Mouse (Mus musculus) C2C12 (cell line): Measurements from ENCODE around the gene Epha1. TPM values are rescaled to one million over a fixed set of nuclear protein-coding genes. Genes with fewer than 3 reads are reported as not detected.
A peak's percentile ranks its signal among the peaks of the same experiment; 100 is the strongest.

Experiments used
- H3K27me3 ChIP-seq: one replicate; pipeline ENCODE4 v1.6.1; 2011; ENCODE audit not compliant: control insufficient read depth, insufficient read depth, insufficient read length
- H3K36me3 ChIP-seq: one replicate; pipeline ENCODE4 v1.6.1; 2011; ENCODE audit not compliant: control insufficient read depth, insufficient read depth
- H3K4me3 ChIP-seq: one replicate; pipeline ENCODE4 v1.5.1; 2011; ENCODE audit warnings: mild to moderate bottlenecking, control low read depth; ENCODE audit not compliant: poor library complexity, insufficient read depth, severe bottlenecking
- H3K79me2 ChIP-seq: one replicate; pipeline ENCODE4 v1.6.1; 2011; ENCODE audit not compliant: control insufficient read depth, insufficient read depth
- H3K79me3 ChIP-seq: one replicate; pipeline ENCODE4 v1.6.1; 2011; ENCODE audit warnings: low read depth, control low read depth
- H3ac ChIP-seq: one replicate; pipeline ENCODE3; 2011; ENCODE audit warnings: low read depth; ENCODE audit not compliant: control insufficient read depth, insufficient read length
- CEBPB ChIP-seq: IDR thresholded peaks from one replicate; pipeline ENCODE4 v1.6.1; 2011; ENCODE audit warnings: low read depth, mild to moderate bottlenecking, control low read depth, moderate library complexity
- CTCF ChIP-seq: IDR thresholded peaks from one replicate; pipeline ENCODE4 v1.5.1; 2011; ENCODE audit not compliant: control insufficient read depth, insufficient read depth, insufficient read length
- FOSL1 ChIP-seq: IDR thresholded peaks from one replicate; pipeline ENCODE4 v1.8.0; 2011; ENCODE audit warnings: mild to moderate bottlenecking, low read length; ENCODE audit not compliant: poor library complexity, insufficient read depth, severe bottlenecking
- MAX ChIP-seq: IDR thresholded peaks from one replicate; pipeline ENCODE4 v1.6.1; 2011; ENCODE audit warnings: mild to moderate bottlenecking, control low read depth
- MYOD1 ChIP-seq: IDR thresholded peaks from one replicate; pipeline ENCODE4 v1.6.1; 2011; ENCODE audit warnings: low read depth; ENCODE audit not compliant: control insufficient read depth, insufficient read length
- MYOG ChIP-seq: IDR thresholded peaks from one replicate; pipeline ENCODE4 v1.6.1; 2011; ENCODE audit not compliant: control insufficient read depth, insufficient read length; ENCODE audit errors: extremely low read depth
- USF1 ChIP-seq: IDR thresholded peaks from one replicate; pipeline ENCODE4 v1.6.1; 2011; ENCODE audit warnings: low read depth, mild to moderate bottlenecking, control low read depth, moderate library complexity
- polyA plus RNA-seq: library from polyadenylated mRNA; unstranded; fragments of >200 nt; fragmentation: generic; extraction: Trizol; gene quantifications from one replicate; pipeline ENCODE4 v1.2.1, GENCODE M21; 2012; ENCODE audit warnings: missing spikeins

The Epha1 gene
- polyA plus RNA-seq, 1 experiment: 8.4 TPM

DNA sequence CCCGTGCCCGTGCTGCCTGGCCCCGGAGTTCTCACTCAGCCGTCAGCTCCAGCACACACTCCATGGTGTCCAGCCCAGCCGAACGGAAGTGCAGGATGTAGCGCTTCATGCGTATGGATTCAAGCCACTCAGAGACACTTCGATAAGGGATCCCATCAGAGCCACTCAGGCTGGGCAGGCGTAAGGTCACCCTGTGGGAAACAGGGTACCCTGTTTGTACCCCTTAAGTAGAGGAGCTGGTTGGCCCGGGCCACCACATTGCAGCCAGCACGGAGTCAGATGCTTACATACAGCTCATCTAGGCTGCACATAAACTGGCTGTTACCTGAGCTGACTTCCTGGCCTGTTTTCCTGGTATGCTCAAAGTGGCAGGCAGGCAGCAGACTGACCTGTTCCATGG lies 14.2 kb downstream of the Epha1 start:
- peaks cover 67% of the 10 kb centered on the region for H3K36me3 ChIP-seq
- H3K4me3 ChIP-seq: no peak overlapping the region
- peaks cover 23% of the 10 kb centered on the region for H3K79me3 ChIP-seq
- H3K79me2 ChIP-seq: peaks cover 43% of the 10 kb centered on the region
- no peak overlapping the region for H3ac ChIP-seq
- no peaks in the 10 kb centered on the region for H3K27me3 ChIP-seq
- TF ChIP-seq FOSL1 (no peak), CTCF (no peak), MAX (no peak), USF1 (no peak), MYOD1 (no peak), CEBPB (no peak)

DNA sequence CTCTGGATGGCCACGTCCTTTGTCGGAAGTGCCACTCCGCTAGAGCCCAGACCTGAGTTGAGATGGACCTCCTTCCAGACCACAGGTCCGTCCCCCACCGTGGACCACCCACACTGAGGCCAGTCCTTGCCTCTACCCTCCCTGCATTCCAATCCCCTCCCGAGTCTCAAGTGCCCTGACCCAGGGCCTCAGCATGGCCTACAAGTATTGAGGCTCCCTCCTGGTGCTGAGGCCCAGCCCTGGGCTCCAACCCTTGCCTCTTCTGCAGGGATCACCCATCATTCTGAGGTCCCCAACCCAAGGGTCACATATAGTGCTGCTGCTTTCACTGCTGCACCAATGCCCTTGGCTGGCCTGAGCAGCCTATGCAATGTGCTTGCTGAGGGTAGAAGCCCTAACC lies 15.2 kb downstream of the Epha1 start:
- TF ChIP-seq MAX: no peak
- TF ChIP-seq MYOG: no peak
- no peak for TF ChIP-seq CTCF
- TF ChIP-seq FOSL1: no peak
- TF ChIP-seq USF1: no peak
- TF ChIP-seq CEBPB: no peak
- TF ChIP-seq MYOD1: no peak
- Histone ChIP-seq H3K79me2 (peaks cover 53% of the 10 kb centered on the region), H3K36me3 (peaks cover 77% of the 10 kb centered on the region), H3K79me3 (peaks cover 33% of the 10 kb centered on the region), H3ac (no peak overlapping the region), H3K4me3 (no peak overlapping the region), H3K27me3 (no peaks in the 10 kb centered on the region)

DNA sequence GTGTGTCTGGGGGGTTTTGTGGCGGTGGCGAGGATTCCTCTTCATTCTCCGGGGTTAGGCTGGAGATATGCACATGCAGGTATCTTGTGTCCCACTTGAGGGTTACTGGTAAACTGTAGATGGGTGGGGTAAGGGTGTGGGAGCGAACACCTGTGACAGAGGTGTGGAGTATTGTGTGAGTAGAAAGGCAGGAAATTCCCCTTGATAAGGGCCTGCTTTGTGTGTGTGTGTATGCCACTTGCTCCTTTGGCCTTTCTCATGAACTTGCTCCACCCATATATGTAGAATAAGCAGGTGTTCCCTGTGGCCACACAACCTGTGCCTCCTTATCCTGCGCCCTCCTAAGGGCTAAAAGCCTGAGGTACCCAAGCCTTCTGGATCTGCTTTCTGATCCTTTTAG lies 16.2 kb downstream of the Epha1 start:
- TF ChIP-seq MYOG (no peak), CTCF (no peak), USF1 (no peak), FOSL1 (no peak), CEBPB (no peak), MAX (no peak), MYOD1 (no peak)
- no peak overlapping the region for H3ac ChIP-seq
- no peak overlapping the region for H3K4me3 ChIP-seq
- H3K27me3 ChIP-seq: no peaks in the 10 kb centered on the region
- H3K79me3 ChIP-seq: peaks cover 43% of the 10 kb centered on the region
- peaks cover 62% of the 10 kb centered on the region for H3K79me2 ChIP-seq
- peaks cover 87% of the 10 kb centered on the region for H3K36me3 ChIP-seq

DNA sequence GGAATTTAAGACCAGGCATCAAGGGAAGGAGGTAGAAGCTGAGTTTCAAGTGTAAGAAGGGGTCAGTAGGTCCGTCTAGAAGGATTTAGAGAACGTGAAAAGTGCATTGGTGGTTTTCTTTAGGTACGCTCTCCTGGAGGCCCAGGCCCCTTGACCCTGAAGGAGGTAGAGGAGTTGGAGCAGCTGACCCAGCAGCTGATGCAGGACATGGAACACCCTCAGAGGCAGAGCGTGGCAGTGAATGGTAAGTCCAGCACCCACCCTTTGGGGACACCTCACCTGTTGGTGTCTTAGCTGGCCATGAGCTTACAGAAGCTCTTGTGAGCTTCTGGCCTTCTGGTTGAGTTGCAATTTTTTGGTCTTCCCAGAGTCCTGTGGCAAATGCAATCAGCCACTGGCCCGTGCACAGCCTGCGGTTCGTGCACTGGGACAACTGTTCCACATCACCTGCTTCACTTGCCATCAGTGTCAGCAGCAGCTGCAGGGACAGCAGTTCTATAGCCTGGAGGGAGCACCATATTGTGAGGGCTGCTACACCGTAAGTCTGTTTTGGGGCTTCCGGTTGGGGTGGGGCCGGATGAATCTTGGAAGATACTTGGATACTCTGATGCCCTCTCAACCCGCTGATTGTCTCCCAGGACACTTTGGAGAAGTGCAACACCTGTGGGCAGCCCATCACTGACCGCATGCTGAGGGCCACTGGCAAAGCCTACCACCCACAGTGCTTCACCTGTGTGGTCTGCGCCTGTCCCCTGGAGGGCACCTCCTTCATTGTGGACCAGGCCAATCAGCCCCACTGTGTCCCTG lies 17.1 kb downstream of the Epha1 start:
- H3K27me3 ChIP-seq: no peaks in the 10 kb centered on the region
- H3ac ChIP-seq: peak overlapping the region; percentile 26
- peaks cover 52% of the 10 kb centered on the region for H3K79me3 ChIP-seq
- peak; percentile 3 for TF ChIP-seq MYOD1
- TF ChIP-seq MYOG: no peak
- peaks cover 96% of the 10 kb centered on the region for H3K36me3 ChIP-seq
- H3K79me2 ChIP-seq: peaks cover 72% of the 10 kb centered on the region
- H3K4me3 ChIP-seq: no peak overlapping the region

DNA sequence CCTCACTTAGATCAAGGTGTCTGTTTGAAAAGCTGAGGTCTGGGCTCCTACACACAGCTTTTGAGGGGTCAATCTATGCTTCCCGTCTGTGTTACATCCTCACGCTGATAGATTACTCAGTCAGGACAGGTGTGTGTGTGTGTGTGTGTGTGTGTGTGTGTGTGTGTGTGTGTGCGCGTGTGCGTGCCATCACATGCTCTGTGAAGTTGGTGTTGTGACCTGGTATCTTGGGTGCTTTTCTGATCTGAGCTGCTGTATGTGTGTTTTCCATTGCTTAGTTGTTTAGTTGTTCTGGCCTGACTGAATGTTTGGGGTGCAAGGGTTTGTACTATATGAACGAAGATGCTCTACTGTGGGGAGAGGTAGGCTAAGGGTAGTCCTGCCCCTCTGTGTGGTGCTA lies 17.7 kb downstream of the Epha1 start:
- H3K4me3 ChIP-seq: no peak overlapping the region
- no peak for TF ChIP-seq FOSL1
- no peak for TF ChIP-seq USF1
- TF ChIP-seq MAX: no peak
- TF ChIP-seq MYOD1: no peak
- peaks cover 97% of the 10 kb centered on the region for H3K36me3 ChIP-seq

More for the DNA sequence above, 17.7 kb downstream of the Epha1 start:
- Histone ChIP-seq H3K79me2 (peaks cover 78% of the 10 kb centered on the region), H3K79me3 (peaks cover 59% of the 10 kb centered on the region), H3ac (no peak overlapping the region), H3K27me3 (no peaks in the 10 kb centered on the region)
